Mouse (Mus musculus): ENCODE results near the gene Itprip. TPM values are rescaled to one million over a fixed set of nuclear protein-coding genes. Genes with fewer than 3 reads are reported as not detected.

Gene Itprip
- polyA plus RNA-seq, 1 experiment from 2014 or later = 18.7 TPM

DNA sequence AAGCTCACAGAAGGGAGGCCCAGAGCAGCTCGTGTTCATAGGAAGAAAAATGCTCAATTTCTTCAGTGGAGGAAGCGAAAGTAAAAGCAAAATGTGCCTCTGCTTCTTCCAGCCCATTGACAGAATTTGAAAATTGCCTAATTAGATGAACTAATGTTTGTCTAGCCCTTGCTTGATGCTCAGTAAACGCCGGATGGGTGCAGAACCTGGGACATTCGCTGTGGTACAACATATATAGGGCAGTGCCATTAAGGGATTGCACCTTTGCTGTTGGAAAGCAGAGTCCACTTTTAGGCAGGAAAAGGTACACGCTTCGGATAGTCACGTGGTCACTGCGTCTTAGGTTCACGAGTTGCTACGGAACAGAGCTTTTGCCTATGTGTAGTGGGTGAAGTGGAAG, 17.4 kb upstream of the Itprip start:
- no peak overlapping the region for H3K9ac ChIP-seq (ENCODE audit: low read length)
- peaks cover 8% of the 10 kb centered on the region for H3K4me1 ChIP-seq (ENCODE audit: control insufficient read depth, insufficient read depth, low read length)
- H3K36me3 ChIP-seq (ENCODE audit: control insufficient read depth, insufficient read depth, low read length) = no peaks in the 10 kb centered on the region
- H3K27ac ChIP-seq (ENCODE audit: low read length) = no peak overlapping the region
- no peaks in the 10 kb centered on the region for H3K9me3 ChIP-seq (replicated peaks; ENCODE audit: control insufficient read depth, low read length)
- no peak for ATAC-seq (ENCODE audit: insufficient read depth, low FRiP score)
- H3K27me3 ChIP-seq (ENCODE audit: control insufficient read depth, insufficient read depth, low read length) = peaks cover 8% of the 10 kb centered on the region; the same call in 1 of the 2 replicates
- H3K4me2 ChIP-seq (ENCODE audit: low read depth, low read length) = no peak overlapping the region
- H3K4me3 ChIP-seq (replicated peaks; ENCODE audit: low read length) = no peak overlapping the region
- WGBS = 81% methylated on average over 11 of the region's 11 CpGs

- H3K9me3 ChIP-seq (replicated peaks; ENCODE audit: control insufficient read depth, low read length) = no peaks in the 10 kb centered on the region
- peaks cover 14% of the 10 kb centered on the region for H3K4me1 ChIP-seq (ENCODE audit: control insufficient read depth, insufficient read depth, low read length)
- H3K9ac ChIP-seq (ENCODE audit: low read length) = no peak overlapping the region
- no peak overlapping the region for H3K4me3 ChIP-seq (replicated peaks; ENCODE audit: low read length)
- H3K27me3 ChIP-seq (ENCODE audit: control insufficient read depth, insufficient read depth, low read length) = peaks cover 8% of the 10 kb centered on the region; the same call in 1 of the 2 replicates
- 74% methylated on average over 6 of the region's 6 CpGs for WGBS
- no peak overlapping the region for H3K4me2 ChIP-seq (ENCODE audit: low read depth, low read length)
- H3K36me3 ChIP-seq (ENCODE audit: control insufficient read depth, insufficient read depth, low read length) = no peaks in the 10 kb centered on the region
- ATAC-seq (ENCODE audit: insufficient read depth, low FRiP score) = no peak
- no peak overlapping the region for H3K27ac ChIP-seq (ENCODE audit: low read length)
Measured at GRCm38 (mm10) chr19:47935530-47935929, 16.4 kb upstream of the Itprip start.

GRCm38 (mm10) chr19:47934636-47935238, 15.6 kb upstream of the Itprip start:
- peak overlapping the region; percentile 23 for H3K27ac ChIP-seq (ENCODE audit: low read length)
- H3K4me3 ChIP-seq (replicated peaks; ENCODE audit: low read length) = 0 out of 2 replicates have a peak overlapping the region, but pooled peaks have one; percentile 8
- H3K9ac ChIP-seq (ENCODE audit: low read length) = peak overlapping the region; percentile 26; the same call in 1 of the 2 replicates
- H3K4me2 ChIP-seq (ENCODE audit: low read depth, low read length) = peak overlapping the region; percentile 29; the same call in 1 of the 2 replicates
- H3K4me1 ChIP-seq (ENCODE audit: control insufficient read depth, insufficient read depth, low read length) = peaks cover 14% of the 10 kb centered on the region
- WGBS = 59% methylated on average over 16 of the region's 16 CpGs
- H3K36me3 ChIP-seq (ENCODE audit: control insufficient read depth, insufficient read depth, low read length) = no peaks in the 10 kb centered on the region
- ATAC-seq (ENCODE audit: insufficient read depth, low FRiP score) = no peak
- H3K27me3 ChIP-seq (ENCODE audit: control insufficient read depth, insufficient read depth, low read length) = peaks cover 8% of the 10 kb centered on the region; the same call in 1 of the 2 replicates
- H3K9me3 ChIP-seq (replicated peaks; ENCODE audit: control insufficient read depth, low read length) = no peaks in the 10 kb centered on the region

DNA sequence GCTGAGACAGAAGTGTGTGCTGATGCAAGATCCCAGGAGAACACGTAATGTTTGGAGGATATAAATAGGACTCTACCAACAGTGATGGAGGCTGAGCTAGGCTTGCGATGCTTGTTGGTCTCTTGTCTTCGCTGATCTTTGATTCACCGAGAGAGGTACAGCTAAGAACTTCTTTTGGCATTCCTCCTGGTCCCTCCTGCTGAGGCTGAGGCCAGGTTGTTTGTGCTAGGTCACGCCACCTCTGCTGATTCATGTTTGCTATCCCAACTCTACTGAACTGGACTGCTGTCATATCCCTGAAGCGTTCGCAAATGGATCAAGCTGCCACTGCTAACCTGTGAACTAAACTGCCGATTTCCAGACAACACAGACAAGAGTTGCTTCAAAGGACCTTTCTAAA, 15.0 kb upstream of the Itprip start:
- Histone ChIP-seq H3K4me3 (replicated peaks; ENCODE audit: low read length) (no peak overlapping the region), H3K4me2 (ENCODE audit: low read depth, low read length) (no peak overlapping the region), H3K27me3 (ENCODE audit: control insufficient read depth, insufficient read depth, low read length) (peaks cover 8% of the 10 kb centered on the region; the same call in 1 of the 2 replicates), H3K9me3 (replicated peaks; ENCODE audit: control insufficient read depth, low read length) (no peaks in the 10 kb centered on the region), H3K27ac (ENCODE audit: low read length) (no peak overlapping the region), H3K4me1 (ENCODE audit: control insufficient read depth, insufficient read depth, low read length) (peaks cover 18% of the 10 kb centered on the region), H3K9ac (ENCODE audit: low read length) (no peak overlapping the region), H3K36me3 (ENCODE audit: control insufficient read depth, insufficient read depth, low read length) (no peaks in the 10 kb centered on the region)
- ATAC-seq (ENCODE audit: insufficient read depth, low FRiP score) = no peak
- WGBS = 91% methylated on average over 8 of the region's 8 CpGs

GRCm38 (mm10) chr19:47931982-47932638, 13.0 kb upstream of the Itprip start:
- Histone ChIP-seq H3K27ac (ENCODE audit: low read length) (peak overlapping the region; percentile 31; the same call in 1 of the 2 replicates), H3K36me3 (ENCODE audit: control insufficient read depth, insufficient read depth, low read length) (no peaks in the 10 kb centered on the region), H3K4me3 (replicated peaks; ENCODE audit: low read length) (no peak overlapping the region), H3K9ac (ENCODE audit: low read length) (no peak overlapping the region), H3K27me3 (ENCODE audit: control insufficient read depth, insufficient read depth, low read length) (no peaks in the 10 kb centered on the region), H3K4me1 (ENCODE audit: control insufficient read depth, insufficient read depth, low read length) (peaks cover 9% of the 10 kb centered on the region; the same call in 1 of the 2 replicates), H3K4me2 (ENCODE audit: low read depth, low read length) (no peak overlapping the region), H3K9me3 (replicated peaks; ENCODE audit: control insufficient read depth, low read length) (no peaks in the 10 kb centered on the region)
- 38% methylated on average over 7 of the region's 7 CpGs for WGBS
- peak; percentile 73; the same call in 1 of the 2 replicates for ATAC-seq (ENCODE audit: insufficient read depth, low FRiP score)

DNA sequence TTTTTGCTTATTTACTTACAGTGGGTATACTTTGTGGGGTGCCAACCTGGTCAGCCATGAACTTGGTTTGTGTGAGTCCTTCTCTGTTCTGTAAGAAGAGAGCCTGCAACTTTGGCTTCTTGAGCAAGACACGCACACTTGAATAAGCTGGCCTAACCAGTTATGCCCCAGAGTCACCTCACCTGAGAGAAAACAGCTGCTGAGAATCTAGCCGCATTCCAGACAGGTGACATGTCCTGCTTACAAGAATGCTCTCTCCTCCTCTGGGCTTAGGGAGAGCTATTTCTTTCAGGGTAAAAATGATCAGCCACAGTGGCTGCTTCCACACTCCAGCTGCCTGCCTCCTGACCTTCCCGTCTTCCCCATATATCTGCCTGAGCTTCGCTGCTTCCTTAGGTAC, 9.9 kb upstream of the Itprip start:
- Histone ChIP-seq H3K36me3 (ENCODE audit: control insufficient read depth, insufficient read depth, low read length) (no peaks in the 10 kb centered on the region), H3K27me3 (ENCODE audit: control insufficient read depth, insufficient read depth, low read length) (no peaks in the 10 kb centered on the region), H3K27ac (ENCODE audit: low read length) (peak overlapping the region; percentile 56; the same call in 1 of the 2 replicates), H3K4me3 (replicated peaks; ENCODE audit: low read length) (no peak overlapping the region), H3K4me2 (ENCODE audit: low read depth, low read length) (no peak overlapping the region), H3K9me3 (replicated peaks; ENCODE audit: control insufficient read depth, low read length) (no peaks in the 10 kb centered on the region), H3K4me1 (ENCODE audit: control insufficient read depth, insufficient read depth, low read length) (peaks cover 9% of the 10 kb centered on the region; the same call in 1 of the 2 replicates), H3K9ac (ENCODE audit: low read length) (0 out of 2 replicates have a peak overlapping the region, but pooled peaks have one; percentile 2)
- ATAC-seq (ENCODE audit: insufficient read depth, low FRiP score) = no peak
- 54% methylated on average over 4 of the region's 4 CpGs for WGBS

- no peak overlapping the region for H3K4me2 ChIP-seq (ENCODE audit: low read depth, low read length)
- 80% methylated on average over 2 of the region's 2 CpGs for WGBS
- H3K9ac ChIP-seq (ENCODE audit: low read length) = no peak overlapping the region
- H3K4me1 ChIP-seq (ENCODE audit: control insufficient read depth, insufficient read depth, low read length) = peaks cover 9% of the 10 kb centered on the region; the same call in 1 of the 2 replicates
- no peaks in the 10 kb centered on the region for H3K27me3 ChIP-seq (ENCODE audit: control insufficient read depth, insufficient read depth, low read length)
- H3K9me3 ChIP-seq (replicated peaks; ENCODE audit: control insufficient read depth, low read length) = no peaks in the 10 kb centered on the region
- no peak overlapping the region for H3K27ac ChIP-seq (ENCODE audit: low read length)
- no peaks in the 10 kb centered on the region for H3K36me3 ChIP-seq (ENCODE audit: control insufficient read depth, insufficient read depth, low read length)
- no peak for ATAC-seq (ENCODE audit: insufficient read depth, low FRiP score)
- H3K4me3 ChIP-seq (replicated peaks; ENCODE audit: low read length) = no peak overlapping the region
Measured at GRCm38 (mm10) chr19:47927032-47927431, 7.9 kb upstream of the Itprip start.

GRCm38 (mm10) chr19:47925819-47926218, 6.7 kb upstream of the Itprip start:
- no peak overlapping the region for H3K27ac ChIP-seq (ENCODE audit: low read length)
- no peak overlapping the region for H3K4me2 ChIP-seq (ENCODE audit: low read depth, low read length)
- ATAC-seq (ENCODE audit: insufficient read depth, low FRiP score) = no peak
- H3K36me3 ChIP-seq (ENCODE audit: control insufficient read depth, insufficient read depth, low read length) = no peaks in the 10 kb centered on the region
- H3K4me1 ChIP-seq (ENCODE audit: control insufficient read depth, insufficient read depth, low read length) = peaks cover 4% of the 10 kb centered on the region; the same call in 1 of the 2 replicates
- H3K9ac ChIP-seq (ENCODE audit: low read length) = no peak overlapping the region
- no peak overlapping the region for H3K4me3 ChIP-seq (replicated peaks; ENCODE audit: low read length)
- WGBS = 73% methylated on average over 7 of the region's 7 CpGs
- no peaks in the 10 kb centered on the region for H3K27me3 ChIP-seq (ENCODE audit: control insufficient read depth, insufficient read depth, low read length)
- no peaks in the 10 kb centered on the region for H3K9me3 ChIP-seq (replicated peaks; ENCODE audit: control insufficient read depth, low read length)

GRCm38 (mm10) chr19:47919966-47920375, 872 bp upstream of the Itprip start:
- no peaks in the 10 kb centered on the region for H3K36me3 ChIP-seq (ENCODE audit: control insufficient read depth, insufficient read depth, low read length)
- peak overlapping the region; percentile 89 for H3K9ac ChIP-seq (ENCODE audit: low read length)
- 2% methylated on average over 8 of the region's 8 CpGs for WGBS
- peaks cover 29% of the 10 kb centered on the region for H3K4me1 ChIP-seq (ENCODE audit: control insufficient read depth, insufficient read depth, low read length)
- H3K4me2 ChIP-seq (ENCODE audit: low read depth, low read length) = peak overlapping the region; percentile 79
- H3K4me3 ChIP-seq (replicated peaks; ENCODE audit: low read length) = peak overlapping the region; percentile 90
- H3K27me3 ChIP-seq (ENCODE audit: control insufficient read depth, insufficient read depth, low read length) = no peaks in the 10 kb centered on the region
- ATAC-seq (ENCODE audit: insufficient read depth, low FRiP score) = peak; percentile 13; the same call in 1 of the 2 replicates
- H3K9me3 ChIP-seq (replicated peaks; ENCODE audit: control insufficient read depth, low read length) = no peaks in the 10 kb centered on the region
- peak overlapping the region; percentile 98 for H3K27ac ChIP-seq (ENCODE audit: low read length)

Data from stomach, embryonic 16.5 days (tissue).